Mouse (Mus musculus): ENCODE data around the gene Prpf18. TPM values are rescaled to one million over a fixed set of nuclear protein-coding genes. Genes with fewer than 3 reads are reported as not detected.

The Prpf18 gene
- total RNA-seq, 2 experiments from 2014 or later = 36.7 to 44.1 TPM

GRCm38 (mm10) chr2:4578291-4578690, 73.6 kb downstream of the Prpf18 start:
- no peak for DNase-seq (ENCODE audit: low spot score in 2 of 2)

- no peak for DNase-seq (ENCODE audit: low spot score in 2 of 2)
Measured at GRCm38 (mm10) chr2:4575975-4576374, 75.9 kb downstream of the Prpf18 start.

DNA sequence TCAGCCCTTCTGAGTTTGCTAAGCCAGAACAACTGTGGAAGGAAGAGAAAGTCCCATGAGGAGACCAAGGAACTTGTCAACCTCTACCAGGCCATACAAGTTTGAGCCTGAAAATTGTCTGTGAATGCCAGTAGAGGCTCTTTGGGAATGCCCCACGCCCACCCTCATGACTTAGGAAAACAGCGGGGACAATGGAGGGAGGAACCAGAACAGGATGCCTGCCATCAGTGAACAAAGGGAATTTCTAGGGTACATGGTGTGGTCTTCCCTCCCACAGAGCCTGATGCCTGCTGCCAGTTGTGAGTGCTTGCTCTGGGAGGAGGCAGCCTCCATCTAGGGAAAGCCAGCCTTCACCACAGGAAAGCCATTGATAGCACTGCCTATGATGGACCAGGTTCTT, 76.8 kb downstream of the Prpf18 start:
- no peak for DNase-seq (ENCODE audit: low spot score in 2 of 2)

DNA sequence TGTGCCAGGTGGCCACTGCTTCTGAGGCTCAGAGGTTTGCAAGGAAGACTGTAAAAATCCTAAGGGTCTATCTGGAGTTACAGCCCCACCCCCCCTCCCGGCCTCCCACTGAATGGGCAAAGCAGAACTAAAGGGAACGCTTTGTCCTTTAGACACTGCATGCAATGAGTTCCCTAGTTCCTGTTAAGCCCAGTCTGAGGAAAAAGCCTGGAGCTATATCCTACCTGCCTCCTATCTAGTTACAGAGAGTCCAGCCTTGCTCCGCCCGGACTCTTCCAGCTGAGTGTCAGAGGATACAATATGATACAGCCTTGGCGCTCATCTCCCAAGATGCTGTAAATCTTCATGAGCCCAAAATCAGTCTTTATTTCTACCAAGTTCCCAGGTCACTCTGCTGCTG, 77.7 kb downstream of the Prpf18 start:
- DNase-seq (ENCODE audit: low spot score in 2 of 2) = no peak

GRCm38 (mm10) chr2:4573386-4573785, 78.5 kb downstream of the Prpf18 start:
- no peak for DNase-seq (ENCODE audit: low spot score in 2 of 2)

GRCm38 (mm10) chr2:4572498-4573263, 79.2 kb downstream of the Prpf18 start:
- DNase-seq (ENCODE audit: low spot score in 2 of 2) = no peak

Other genes starting within 250 kb of the Prpf18 start
- 1 to 10 TPM; 2.4 to 2.7 TPM for gene Bend7, start 65.7 kb upstream of the Prpf18 start, total RNA-seq (2021)
- gene Sephs1, start 229.5 kb upstream of the Prpf18 start, total RNA-seq (2021) = 10 to 100 TPM; 29.1 to 34.6 TPM